Mouse (Mus musculus): Measurements from ENCODE around the gene Sstr5. TPM values are rescaled to one million over a fixed set of nuclear protein-coding genes. Genes with fewer than 3 reads are reported as not detected.

Gene Sstr5
- total and polyA plus RNA-seq, 2 experiments from 2014 or later, result 1.7 to 2.0 TPM

GRCm38 (mm10) chr17:25462236-25462875 is 34.7 kb downstream of the Sstr5 start:
- Histone ChIP-seq H3K9me3 (ENCODE audit: low read length) (no peaks in the 10 kb centered on the region), H3K9ac (replicated peaks; ENCODE audit: low read length, poor library complexity, severe bottlenecking) (no peak overlapping the region), H3K4me3 (ENCODE audit: low read depth, low read length) (no peak overlapping the region), H3K36me3 (ENCODE audit: insufficient read depth, low read length) (no peaks in the 10 kb centered on the region), H3K4me1 (ENCODE audit: insufficient read depth, low read length) (no peaks in the 10 kb centered on the region), H3K27me3 (ENCODE audit: insufficient read depth, low read length) (no peaks in the 10 kb centered on the region), H3K27ac (ENCODE audit: low read depth, low read length) (no peak overlapping the region; the same call in 1 of the 2 replicates), H3K4me2 (ENCODE audit: low read depth, low read length, poor library complexity, severe bottlenecking) (no peak overlapping the region)
- DNase-seq (ENCODE audit: low spot score), result peak; percentile 40
- 30% methylated on average over 9 of the region's 9 CpGs for WGBS
- ATAC-seq (ENCODE audit: low FRiP score), result no peak
- no peak for TF ChIP-seq CTCF (IDR thresholded peaks at IDR 0.05)

DNA sequence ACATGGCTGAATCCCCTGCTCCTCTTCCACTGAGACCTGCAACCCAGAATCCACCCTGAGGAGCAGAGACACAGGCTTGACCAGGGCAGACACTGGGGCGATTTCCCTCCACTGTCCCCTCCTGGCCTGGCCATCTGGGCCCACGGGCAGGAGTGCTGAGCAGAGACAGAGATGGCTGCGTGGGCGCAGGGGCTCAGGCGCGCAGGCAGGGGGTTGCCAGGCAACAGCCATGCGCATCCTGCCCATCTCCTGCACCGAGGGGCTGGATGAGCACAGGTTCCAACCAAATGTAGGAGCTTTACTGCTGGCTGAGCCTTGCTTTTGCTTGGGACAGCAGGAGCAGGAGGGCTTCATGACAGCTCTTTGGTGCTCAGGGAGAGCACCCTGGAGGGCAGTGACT is 40.5 kb downstream of the Sstr5 start:
- Histone ChIP-seq H3K9me3 (ENCODE audit: low read length) (no peaks in the 10 kb centered on the region), H3K27me3 (ENCODE audit: insufficient read depth, low read length) (no peaks in the 10 kb centered on the region), H3K27ac (ENCODE audit: low read depth, low read length) (no peak overlapping the region; the same call in 1 of the 2 replicates), H3K4me3 (ENCODE audit: low read depth, low read length) (no peak overlapping the region), H3K9ac (replicated peaks; ENCODE audit: low read length, poor library complexity, severe bottlenecking) (peak overlapping the region; percentile 29; the same call in 1 of the 2 replicates), H3K4me2 (ENCODE audit: low read depth, low read length, poor library complexity, severe bottlenecking) (no peak overlapping the region), H3K4me1 (ENCODE audit: insufficient read depth, low read length) (peaks cover 8% of the 10 kb centered on the region; the same call in 1 of the 2 replicates), H3K36me3 (ENCODE audit: insufficient read depth, low read length) (no peaks in the 10 kb centered on the region)
- peak; percentile 44 for DNase-seq (ENCODE audit: low spot score)
- ATAC-seq (ENCODE audit: low FRiP score), result peak; percentile 65
- 33% methylated on average over 8 of the region's 8 CpGs for WGBS
- no peak for TF ChIP-seq CTCF (IDR thresholded peaks at IDR 0.05)

- ATAC-seq (ENCODE audit: low FRiP score), result no peak
- DNase-seq (ENCODE audit: low spot score), result peak; percentile 24
- TF ChIP-seq CTCF (IDR thresholded peaks at IDR 0.05), result no peak
- Histone ChIP-seq H3K27ac (ENCODE audit: low read depth, low read length) (no peak within 1 kb of the TSS; the same call in none of the 2 replicates), H3K36me3 (ENCODE audit: insufficient read depth, low read length) (no peaks in the 10 kb centered on the region), H3K9me3 (ENCODE audit: low read length) (no peaks in the 10 kb centered on the region), H3K27me3 (ENCODE audit: insufficient read depth, low read length) (no peaks in the 10 kb centered on the region), H3K4me3 (ENCODE audit: low read depth, low read length) (no peak within 1 kb of the TSS), H3K9ac (replicated peaks; ENCODE audit: low read length, poor library complexity, severe bottlenecking) (no peak within 1 kb of the TSS; the same call in 1 of the 2 replicates), H3K4me2 (ENCODE audit: low read depth, low read length, poor library complexity, severe bottlenecking) (no peak within 1 kb of the TSS), H3K4me1 (ENCODE audit: insufficient read depth, low read length) (peaks cover 8% of the 10 kb centered on the region; the same call in 1 of the 2 replicates)
- WGBS, result 33% methylated on average over 2 of the region's 2 CpGs
These were observed 42.8 kb downstream of the Sstr5 start, which contains the start of gene Tekt4 for GRCm38 (mm10) chr17:25454272-25454671. Gene Tekt4 (plus strand): TSS chr17:25454615.

DNA sequence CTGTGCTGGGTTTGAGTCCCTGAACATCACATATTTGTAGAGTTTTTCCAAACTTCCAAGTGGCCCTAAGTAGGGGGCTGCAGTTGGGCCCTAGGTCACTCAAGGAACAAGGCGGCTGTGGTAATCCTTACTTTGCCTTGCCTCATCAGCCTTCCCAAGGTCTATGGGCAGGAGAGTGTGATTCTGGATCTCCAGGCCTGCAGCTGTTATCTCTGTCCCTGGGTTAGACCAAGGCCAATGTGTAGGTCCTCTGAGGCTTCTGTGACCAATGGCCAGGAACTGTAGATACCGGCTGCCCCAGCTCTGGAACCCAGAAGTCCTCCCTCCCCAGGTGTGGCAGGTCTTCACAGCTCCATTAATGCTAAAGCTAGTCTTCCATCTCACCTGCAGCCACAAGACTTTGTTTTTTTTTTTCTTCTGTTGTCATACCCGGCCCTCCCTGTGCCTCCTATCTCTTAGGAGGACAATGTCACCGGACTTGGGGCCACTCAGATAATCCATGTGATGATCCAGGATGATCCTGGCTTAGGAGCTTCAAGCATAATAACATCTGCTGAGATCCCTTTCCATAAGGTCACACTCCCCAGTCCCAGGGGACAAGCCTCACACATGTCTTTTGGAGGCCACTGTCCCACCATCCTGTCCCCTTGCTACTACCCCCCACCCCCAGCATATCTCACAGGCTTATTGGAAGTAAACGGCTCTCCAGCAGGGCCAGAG is 44.7 kb downstream of the Sstr5 start:
- Histone ChIP-seq H3K9me3 (ENCODE audit: low read length) (no peaks in the 10 kb centered on the region), H3K4me2 (ENCODE audit: low read depth, low read length, poor library complexity, severe bottlenecking) (no peak overlapping the region), H3K9ac (replicated peaks; ENCODE audit: low read length, poor library complexity, severe bottlenecking) (no peak overlapping the region), H3K4me3 (ENCODE audit: low read depth, low read length) (no peak overlapping the region), H3K27ac (ENCODE audit: low read depth, low read length) (no peak overlapping the region), H3K36me3 (ENCODE audit: insufficient read depth, low read length) (no peaks in the 10 kb centered on the region), H3K27me3 (ENCODE audit: insufficient read depth, low read length) (no peaks in the 10 kb centered on the region), H3K4me1 (ENCODE audit: insufficient read depth, low read length) (peaks cover 8% of the 10 kb centered on the region; the same call in 1 of the 2 replicates)
- 81% methylated on average over 5 of the region's 5 CpGs for WGBS
- TF ChIP-seq CTCF (IDR thresholded peaks at IDR 0.05), result no peak
- ATAC-seq (ENCODE audit: low FRiP score) (no peak), DNase-seq (ENCODE audit: low spot score) (no peak)

DNA sequence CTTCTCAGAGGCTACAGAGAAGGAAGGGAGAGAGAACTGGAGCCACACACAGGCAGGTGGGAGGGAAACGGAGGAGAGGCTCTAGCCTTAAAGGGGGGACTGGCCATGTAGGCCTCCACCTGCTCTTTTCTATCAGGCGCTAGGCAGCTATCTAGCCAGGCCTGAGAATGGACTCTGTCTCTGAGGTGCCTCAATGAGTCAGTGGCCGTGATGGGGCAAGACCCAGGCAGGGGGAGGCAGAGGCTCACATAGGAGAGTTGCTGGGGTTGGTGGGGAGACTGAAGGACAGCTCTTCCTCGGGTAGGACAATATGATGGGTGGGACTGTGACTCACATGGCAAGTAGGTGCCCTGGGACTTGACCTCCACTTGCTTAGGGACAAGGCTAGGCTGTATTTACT is 46.8 kb downstream of the Sstr5 start:
- H3K27ac ChIP-seq (ENCODE audit: low read depth, low read length), result no peak overlapping the region
- no peak overlapping the region for H3K9ac ChIP-seq (replicated peaks; ENCODE audit: low read length, poor library complexity, severe bottlenecking)
- no peak for ATAC-seq (ENCODE audit: low FRiP score)
- no peaks in the 10 kb centered on the region for H3K4me1 ChIP-seq (ENCODE audit: insufficient read depth, low read length)
- H3K36me3 ChIP-seq (ENCODE audit: insufficient read depth, low read length), result no peaks in the 10 kb centered on the region
- H3K9me3 ChIP-seq (ENCODE audit: low read length), result no peaks in the 10 kb centered on the region
- DNase-seq (ENCODE audit: low spot score), result no peak
- no peak overlapping the region for H3K4me2 ChIP-seq (ENCODE audit: low read depth, low read length, poor library complexity, severe bottlenecking)
- WGBS, result 82% methylated on average over 4 of the region's 4 CpGs
- H3K27me3 ChIP-seq (ENCODE audit: insufficient read depth, low read length), result no peaks in the 10 kb centered on the region
- no peak overlapping the region for H3K4me3 ChIP-seq (ENCODE audit: low read depth, low read length)
- no peak for TF ChIP-seq CTCF (IDR thresholded peaks at IDR 0.05)

- DNase-seq (ENCODE audit: low spot score) (no peak), ATAC-seq (ENCODE audit: low FRiP score) (no peak)
- no peak overlapping the region for H3K9ac ChIP-seq (replicated peaks; ENCODE audit: low read length, poor library complexity, severe bottlenecking)
- H3K4me1 ChIP-seq (ENCODE audit: insufficient read depth, low read length), result no peaks in the 10 kb centered on the region
- no peak overlapping the region for H3K4me3 ChIP-seq (ENCODE audit: low read depth, low read length)
- 85% methylated on average over 12 of the region's 12 CpGs for WGBS
- H3K9me3 ChIP-seq (ENCODE audit: low read length), result no peaks in the 10 kb centered on the region
- no peaks in the 10 kb centered on the region for H3K27me3 ChIP-seq (ENCODE audit: insufficient read depth, low read length)
- no peak overlapping the region for H3K27ac ChIP-seq (ENCODE audit: low read depth, low read length)
- no peak overlapping the region for H3K4me2 ChIP-seq (ENCODE audit: low read depth, low read length, poor library complexity, severe bottlenecking)
- TF ChIP-seq CTCF (IDR thresholded peaks at IDR 0.05), result no peak
- H3K36me3 ChIP-seq (ENCODE audit: insufficient read depth, low read length), result no peaks in the 10 kb centered on the region
These were observed 49.2 kb downstream of the Sstr5 start for GRCm38 (mm10) chr17:25447865-25448264.

Data from midbrain, postnatal 0 days (tissue).